Mouse (Mus musculus) CH12.LX (cell line): ENCODE data around the gene Atf3. TPM values are rescaled to one million over a fixed set of nuclear protein-coding genes. Genes with fewer than 3 reads are reported as not detected.

Source experiments
- DNase-seq: peaks from one replicate; pipeline ENCODE4 v3.0.0-alpha.2; 2013; ENCODE audit errors: extremely low read depth
- H3K27ac ChIP-seq: 2 replicates; pipeline ENCODE4 v1.5.1; 2012; ENCODE audit warnings: low read depth, mild to moderate bottlenecking, control low read depth, moderate library complexity; ENCODE audit not compliant: insufficient read depth
- H3K27me3 ChIP-seq: replicated peaks from 2 replicates; pipeline ENCODE3; 2012; ENCODE audit warnings: inconsistent platforms
- H3K36me3 ChIP-seq, 2 experiments: replicated peaks in 1 of 2; 2 replicates each; pipeline versions ENCODE3 to v1.6.1; 2012; ENCODE audit warnings: inconsistent platforms in 1 of 2, low read length in 1 of 2, mild to moderate bottlenecking in 1 of 2, mixed read lengths in 1 of 2, moderate library complexity in 1 of 2; ENCODE audit not compliant: control insufficient read depth in 1 of 2, insufficient read depth in 1 of 2
- H3K4me1 ChIP-seq, 2 experiments: 2 replicates each; pipeline ENCODE4 v1.6.1; 2012; ENCODE audit warnings: inconsistent platforms in 1 of 2, moderate library complexity in 1 of 2; ENCODE audit not compliant: insufficient read depth in 2 of 2, control insufficient read depth in 1 of 2
- H3K4me2 ChIP-seq: 2 replicates; pipeline ENCODE4 v1.6.1; 2012; ENCODE audit warnings: low read depth, mild to moderate bottlenecking, control low read depth; ENCODE audit not compliant: poor library complexity, insufficient read depth, severe bottlenecking
- H3K4me3 ChIP-seq, 3 experiments: fragments of 150-350 bp in 1 of 3; sonication (generic) in 1 of 3; replicated peaks in 1 of 3; 2 replicates each; pipeline versions ENCODE3 to v1.5.1; 2011 to 2012; ENCODE audit warnings: low read depth in 2 of 3, low read length in 2 of 3, mild to moderate bottlenecking in 2 of 3, moderate library complexity in 2 of 3, control low read depth in 1 of 3, improper control_type of control experiment in 1 of 3, inconsistent platforms in 1 of 3, mixed read lengths in 1 of 3; ENCODE audit not compliant: poor library complexity in 1 of 3
- H3K79me2 ChIP-seq: replicated peaks from 2 replicates; pipeline ENCODE4 v1.6.1; 2012; ENCODE audit warnings: mild to moderate bottlenecking, moderate library complexity; ENCODE audit not compliant: control insufficient read depth, poor library complexity, insufficient read depth, severe bottlenecking; ENCODE audit errors: extremely low read depth
- H3K9ac ChIP-seq: 2 replicates; pipeline ENCODE4 v1.6.1; 2012; ENCODE audit warnings: low read depth, mild to moderate bottlenecking, control low read depth, moderate library complexity; ENCODE audit not compliant: insufficient read depth
- H3K9me3 ChIP-seq: replicated peaks from 2 replicates; pipeline ENCODE3; 2012; ENCODE audit warnings: low read length, inconsistent platforms, mixed read lengths
- CHD1 ChIP-seq: IDR thresholded peaks from 2 replicates; pipeline ENCODE4 v1.6.1; 2012; ENCODE audit warnings: low read depth, low read length, improper control_type of control experiment, inconsistent platforms
- CTCF ChIP-seq, 2 experiments: IDR thresholded peaks in 1 of 2; conservative IDR thresholded peaks in 1 of 2; 2 replicates each; pipeline ENCODE4 v1.5.1; 2011 to 2012; ENCODE audit warnings: low read depth in 2 of 2, low read length in 2 of 2, improper control_type of control experiment in 1 of 2, inconsistent platforms in 1 of 2, mild to moderate bottlenecking in 1 of 2, moderate library complexity in 1 of 2
- E2F4 ChIP-seq: IDR thresholded peaks from 2 replicates; pipeline ENCODE4 v1.6.1; 2011; ENCODE audit warnings: low read depth, low read length, improper control_type of control experiment; ENCODE audit not compliant: insufficient replicate concordance
- ELF1 ChIP-seq: IDR thresholded peaks from 2 replicates; pipeline ENCODE4 v1.6.1; 2014; ENCODE audit warnings: low read depth, mild to moderate bottlenecking, inconsistent platforms, low read length, improper control_type of control experiment
- ETS1 ChIP-seq: conservative IDR thresholded peaks from 2 replicates; pipeline ENCODE4 v1.6.1; 2012; ENCODE audit warnings: low read depth, mild to moderate bottlenecking, inconsistent platforms, low read length, improper control_type of control experiment, moderate library complexity
- HCFC1 ChIP-seq: IDR thresholded peaks from 2 replicates; pipeline ENCODE4 v1.6.1; 2012; ENCODE audit warnings: low read depth, mild to moderate bottlenecking, inconsistent platforms, low read length, improper control_type of control experiment
- IRF4 ChIP-seq: IDR thresholded peaks from 2 replicates; pipeline ENCODE4 v1.6.1; 2014; ENCODE audit warnings: low read depth, mild to moderate bottlenecking, inconsistent platforms, low read length, improper control_type of control experiment
- MAZ ChIP-seq: IDR thresholded peaks from 2 replicates; pipeline ENCODE4 v1.6.1; 2012; ENCODE audit warnings: low read depth, mild to moderate bottlenecking, inconsistent platforms, low read length, improper control_type of control experiment, moderate library complexity
- NELFE ChIP-seq: IDR thresholded peaks from 2 replicates; pipeline ENCODE4 v1.6.1; 2011; ENCODE audit warnings: low read depth, low read length, improper control_type of control experiment
- PAX5 ChIP-seq: IDR thresholded peaks from 2 replicates; pipeline ENCODE4 v1.6.1; 2012; ENCODE audit warnings: low read length, inconsistent platforms, mixed read lengths
- POLR2AphosphoS2 ChIP-seq: IDR thresholded peaks from 2 replicates; pipeline ENCODE4 v1.6.1; 2011; ENCODE audit warnings: low read depth, low read length, improper control_type of control experiment
- RAD21 ChIP-seq: IDR thresholded peaks from 2 replicates; pipeline ENCODE4 v1.6.1; 2011; ENCODE audit warnings: low read depth, mild to moderate bottlenecking, low read length, improper control_type of control experiment, moderate library complexity
- RCOR1 ChIP-seq: conservative IDR thresholded peaks from 2 replicates; pipeline ENCODE4 v1.6.1; 2012; ENCODE audit warnings: low read depth, mild to moderate bottlenecking, inconsistent platforms, low read length, improper control_type of control experiment
- SMC3 ChIP-seq: IDR thresholded peaks from 2 replicates; pipeline ENCODE4 v1.6.1; 2011; ENCODE audit warnings: low read depth, low read length, improper control_type of control experiment
- ZC3H11A ChIP-seq: IDR thresholded peaks from 2 replicates; pipeline ENCODE4 v1.6.1; 2012; ENCODE audit warnings: low read depth, mild to moderate bottlenecking, inconsistent platforms, low read length, improper control_type of control experiment
- dilution Hi-C: fragments of 300-500 bp; cut with MboI; formaldehyde crosslinking; loops from 2 replicates; pipeline ENCODE4 v1.14.3; 2020; ENCODE audit warnings: low sequenced_read_pairs; ENCODE audit not compliant: extremely low pct_unique_long_range_greater_than_20kb, extremely low pct_ligation_motif_present
- in situ Hi-C: fragments of 300-500 bp; cut with MboI; formaldehyde crosslinking; loops from 3 replicates; pipeline ENCODE4 v1.14.3; 2019; ENCODE audit warnings: low sequenced_read_pairs, low pct_ligation_motif_present, low pct_unique_long_range_greater_than_20kb, mixed read lengths
- polyA plus RNA-seq: library from polyadenylated mRNA; unstranded; fragments of >175 nt; gene quantifications from 2 replicates; pipeline ENCODE4 v1.2.1, GENCODE M21; 2012; ENCODE audit warnings: low read depth; ENCODE audit not compliant: insufficient read length
- total RNA-seq, 2 experiments: library from RNA; depleted of rRNA; stranded (reverse); fragments of 300-350 nt in 1 of 2; fragments of >200 nt in 1 of 2; gene quantifications; 2 replicates each; pipeline ENCODE4 v1.2.3; 2012 to 2014

The Atf3 gene
- total and polyA plus RNA-seq, 3 experiments, result 25.1 to 39.7 (median 32.9) TPM

GRCm38 (mm10) chr1:191203496-191203895 lies 14.3 kb downstream of the Atf3 start:
- Histone ChIP-seq H3K9me3 (peaks cover 14% of the 10 kb centered on the region), H3K4me2 (no peak overlapping the region), H3K79me2 (no peaks in the 10 kb centered on the region), H3K27me3 (peaks cover 1% of the 10 kb centered on the region), H3K4me1 (peaks cover 3 to 32% of the 10 kb centered on the region in 2 experiments), H3K9ac (no peak overlapping the region), H3K4me3 (no peak overlapping the region), H3K36me3 (no peaks in the 10 kb centered on the region), H3K27ac (no peak overlapping the region)
- TF ChIP-seq ETS1, result no peak
- TF ChIP-seq IRF4, result no peak
- no peak for TF ChIP-seq RCOR1
- TF ChIP-seq ZC3H11A, result no peak
- no peak for TF ChIP-seq PAX5
- TF ChIP-seq ELF1, result no peak
- no peak for TF ChIP-seq MAZ
- in situ Hi-C loops (no loop called here), dilution Hi-C loops (no loop called here)
- no peak for DNase-seq

GRCm38 (mm10) chr1:191202208-191202952 lies 15.5 kb downstream of the Atf3 start:
- no peak overlapping the region for H3K9ac ChIP-seq
- H3K27ac ChIP-seq, result no peak overlapping the region
- no peak overlapping the region for H3K4me3 ChIP-seq
- peaks cover 14% of the 10 kb centered on the region for H3K9me3 ChIP-seq
- in situ Hi-C loops (no loop called here), dilution Hi-C loops (no loop called here)
- H3K4me1 ChIP-seq, result peaks cover 9 to 43% of the 10 kb centered on the region in 2 experiments
- H3K79me2 ChIP-seq, result no peaks in the 10 kb centered on the region
- DNase-seq, result no peak
- H3K27me3 ChIP-seq, result peaks cover 1% of the 10 kb centered on the region
- TF ChIP-seq CHD1 (no peak), NELFE (no peak), CTCF (conservative IDR thresholded peaks at IDR 0.05 in 1 of 2, IDR thresholded peaks at IDR 0.05 in 1 of 2; ENCODE audit: low read depth in 2 of 2, low read length in 2 of 2) (peak; percentile 19 to 37; a peak in 2 of 4 replicates), POLR2AphosphoS2 (no peak), SMC3 (peak; percentile 19; the same call in 1 of the 2 replicates), RAD21 (no peak; the same call in none of the 2 replicates), HCFC1 (no peak), E2F4 (no peak)
- H3K36me3 ChIP-seq, result no peaks in the 10 kb centered on the region
- no peak overlapping the region for H3K4me2 ChIP-seq
